Mouse (Mus musculus): ENCODE measurements around the gene Terf2ip. TPM values are rescaled to one million over a fixed set of nuclear protein-coding genes. Genes with fewer than 3 reads are reported as not detected.

Gene Terf2ip
- 36.8 and 47.5 TPM in 2 replicates for polyA plus RNA-seq (2021; fragmentation: Nextera tagmentation)
- long read RNA-seq, experiment 1, transcript Terf2ip-201 (3 exons, 3,560 nt), result major isoform, 502 of 527 reads
- long read RNA-seq, experiment 1, transcript Terf2ip-202 (1 exons, 2,139 nt), result minor isoform, 10 of 527 reads
- long read RNA-seq, experiment 1, partial matches to known transcripts, result 4 of 527 reads
- long read RNA-seq, experiment 1, other reads (novel, unspliced or antisense), result 11 of 527 reads
- long read RNA-seq, experiment 2, transcript Terf2ip-201 (3 exons, 3,560 nt), result major isoform, 116 of 130 reads
- long read RNA-seq, experiment 2, partial matches to known transcripts, result 1 of 130 reads
- long read RNA-seq, experiment 2, other reads (novel, unspliced or antisense), result 10 of 130 reads

DNA sequence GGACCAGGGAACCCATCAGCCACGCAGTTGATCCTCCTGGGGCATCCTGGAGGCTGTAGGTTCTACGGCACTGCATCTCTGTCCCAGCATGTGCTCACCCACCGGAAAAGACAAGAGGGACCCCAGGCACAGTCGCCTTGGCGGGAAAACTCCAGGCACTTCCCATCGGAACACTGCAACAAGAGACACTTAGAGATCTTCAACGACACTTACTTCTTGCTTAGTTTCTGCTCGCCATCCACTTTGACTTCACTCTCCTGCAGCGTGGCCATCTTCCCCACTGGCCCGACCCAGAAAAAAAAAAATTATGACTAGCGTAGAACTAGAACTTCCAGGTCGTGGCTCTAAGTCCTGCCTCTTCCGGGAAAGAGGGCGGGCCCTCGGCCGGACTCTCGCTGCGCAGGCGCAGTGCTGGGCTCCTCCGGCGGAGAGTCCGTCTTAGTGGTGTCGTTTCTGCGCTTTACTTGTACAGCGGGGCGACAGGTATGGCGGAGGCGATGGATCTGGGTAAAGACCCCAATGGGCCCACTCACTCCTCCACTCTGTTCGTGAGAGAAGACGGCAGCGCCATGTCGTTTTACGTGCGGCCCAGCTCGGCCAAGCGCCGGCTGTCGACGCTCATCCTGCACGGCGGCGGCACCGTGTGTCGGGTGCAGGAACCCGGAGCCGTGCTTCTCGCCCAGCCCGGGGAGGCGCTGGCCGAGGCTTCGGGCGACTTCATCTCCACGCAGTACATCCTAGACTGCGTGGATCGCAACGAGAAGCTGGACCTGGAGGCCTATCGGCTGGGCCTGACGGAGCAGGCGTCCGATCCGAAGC is at the start of gene Terf2ip, which contains the start of gene Kars:
Gene Terf2ip, plus strand, starts transcription at position 402 of the 819 bp plus-strand sequence.
Gene Kars, minus strand, starts transcription at position 327 of the 819 bp plus-strand sequence.

GRCm38 (mm10) chr8:111992013-111992702 is 19.0 kb upstream of the Terf2ip start, which contains the start of gene Adat1:
TSS of gene Adat1 (minus strand) at chr8:111992302.

DNA sequence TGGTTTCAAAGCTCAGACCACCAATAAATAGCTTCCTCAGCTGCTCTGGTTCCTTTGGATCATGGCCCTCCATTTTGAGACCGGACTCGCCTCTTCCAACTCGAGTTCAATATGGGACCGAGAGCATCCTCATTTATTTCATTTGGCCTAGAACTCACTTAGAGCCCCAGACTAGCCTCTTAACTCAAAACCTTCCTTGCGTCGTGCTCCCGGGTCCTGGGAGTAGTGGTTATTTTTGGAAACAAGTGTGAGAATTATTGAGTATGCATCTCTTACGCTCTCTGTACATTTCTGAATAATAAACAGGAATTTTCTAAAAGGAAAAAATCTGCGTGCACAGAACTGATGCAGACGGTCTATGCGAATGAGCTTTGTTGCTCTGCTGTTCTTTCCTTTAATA is 3.7 kb downstream of the Terf2ip start, which contains the start of gene Gm6793:
Gene Gm6793, minus strand, starts transcription at position 101 of the 400 bp plus-strand sequence.

Other genes with a start within 250 kb of the Terf2ip start
- gene Cfdp1, start 157.1 kb upstream of the Terf2ip start, polyA plus RNA-seq (2021; fragmentation: Nextera tagmentation), result 163 and 191 TPM in 2 replicates
- gene Tmem170, start 134.6 kb upstream of the Terf2ip start, polyA plus RNA-seq (2021; fragmentation: Nextera tagmentation), result 3.8 and 5.4 TPM in 2 replicates
- 1.3 and 2.1 TPM in 2 replicates for gene Chst5, start 101.0 kb upstream of the Terf2ip start, polyA plus RNA-seq (2021; fragmentation: Nextera tagmentation)
- 8.2 and 9.0 TPM in 2 replicates for gene Tmem231, start 77.5 kb upstream of the Terf2ip start, polyA plus RNA-seq (2021; fragmentation: Nextera tagmentation)
- gene Gabarapl2, start 70.7 kb upstream of the Terf2ip start, polyA plus RNA-seq (2021; fragmentation: Nextera tagmentation), result 492 and 602 TPM in 2 replicates
- 1.7 TPM in 2 replicates for gene Adat1, start 19.1 kb upstream of the Terf2ip start, polyA plus RNA-seq (2021; fragmentation: Nextera tagmentation)
- gene Kars, start 75 bp upstream of the Terf2ip start, polyA plus RNA-seq (2021; fragmentation: Nextera tagmentation), result 48.2 and 71.0 TPM in 2 replicates
- not detected in 2 replicates for gene Gm6793, start 3.6 kb downstream of the Terf2ip start, polyA plus RNA-seq (2021; fragmentation: Nextera tagmentation)